Mouse (Mus musculus): ENCODE results near the gene Rps28. TPM values are rescaled to one million over a fixed set of nuclear protein-coding genes. Genes with fewer than 3 reads are reported as not detected.

The Rps28 gene
- polyA plus RNA-seq, 1 experiment from 2014 or later: 653 TPM

GRCm38 (mm10) chr17:33773871-33774572, 50.3 kb downstream of the Rps28 start:
- Histone ChIP-seq H3K4me1 (ENCODE audit: control insufficient read depth, insufficient read depth, low read length) (no peaks in the 10 kb centered on the region), H3K27ac (replicated peaks; ENCODE audit: low read depth, low read length) (no peak overlapping the region), H3K27me3 (ENCODE audit: control insufficient read depth, insufficient read depth, low read length) (no peaks in the 10 kb centered on the region), H3K9me3 (ENCODE audit: control insufficient read depth, low read length) (no peaks in the 10 kb centered on the region), H3K36me3 (ENCODE audit: control insufficient read depth, insufficient read depth, low read length) (no peaks in the 10 kb centered on the region), H3K9ac (replicated peaks; ENCODE audit: low read length) (no peak overlapping the region), H3K4me2 (ENCODE audit: low read length) (no peak overlapping the region), H3K4me3 (replicated peaks; ENCODE audit: low read depth, low read length) (no peak overlapping the region)
- ATAC-seq (ENCODE audit: low FRiP score, low TSS enrichment): no peak
- DNase-seq: no peak
- WGBS: 92% methylated on average over 6 of the region's 6 CpGs

- Histone ChIP-seq H3K9me3 (ENCODE audit: control insufficient read depth, low read length) (no peaks in the 10 kb centered on the region), H3K27me3 (ENCODE audit: control insufficient read depth, insufficient read depth, low read length) (no peaks in the 10 kb centered on the region), H3K27ac (replicated peaks; ENCODE audit: low read depth, low read length) (no peak overlapping the region), H3K4me1 (ENCODE audit: control insufficient read depth, insufficient read depth, low read length) (no peaks in the 10 kb centered on the region), H3K9ac (replicated peaks; ENCODE audit: low read length) (no peak overlapping the region), H3K36me3 (ENCODE audit: control insufficient read depth, insufficient read depth, low read length) (no peaks in the 10 kb centered on the region), H3K4me3 (replicated peaks; ENCODE audit: low read depth, low read length) (no peak overlapping the region), H3K4me2 (ENCODE audit: low read length) (no peak overlapping the region)
- ATAC-seq (ENCODE audit: low FRiP score, low TSS enrichment) (no peak), DNase-seq (no peak)
- 83% methylated on average over 6 of the region's 6 CpGs for WGBS
Observed at GRCm38 (mm10) chr17:33773426-33773825, 50.9 kb downstream of the Rps28 start.

GRCm38 (mm10) chr17:33771617-33772016, 52.7 kb downstream of the Rps28 start:
- Histone ChIP-seq H3K4me1 (ENCODE audit: control insufficient read depth, insufficient read depth, low read length) (no peaks in the 10 kb centered on the region), H3K9ac (replicated peaks; ENCODE audit: low read length) (no peak overlapping the region), H3K27ac (replicated peaks; ENCODE audit: low read depth, low read length) (no peak overlapping the region), H3K27me3 (ENCODE audit: control insufficient read depth, insufficient read depth, low read length) (no peaks in the 10 kb centered on the region), H3K4me3 (replicated peaks; ENCODE audit: low read depth, low read length) (no peak overlapping the region), H3K36me3 (ENCODE audit: control insufficient read depth, insufficient read depth, low read length) (no peaks in the 10 kb centered on the region), H3K9me3 (ENCODE audit: control insufficient read depth, low read length) (no peaks in the 10 kb centered on the region), H3K4me2 (ENCODE audit: low read length) (no peak overlapping the region)
- no peak for DNase-seq
- 89% methylated on average over 4 of the region's 4 CpGs for WGBS
- ATAC-seq (ENCODE audit: low FRiP score, low TSS enrichment): no peak

Other genes starting within 250 kb of the Rps28 start
- 91.4 and 115 TPM in 2 replicates for gene Zfp414, start 195.5 kb downstream of the Rps28 start, polyA plus RNA-seq (2014; fragmentation: Nextera tagmentation; extraction: Ambion mirVana)
- gene Pram1, start 186.5 kb downstream of the Rps28 start, polyA plus RNA-seq (2014; fragmentation: Nextera tagmentation; extraction: Ambion mirVana): 0.73 and 1.4 TPM in 2 replicates
- gene Hnrnpm, start 137.7 kb downstream of the Rps28 start, polyA plus RNA-seq (2014; fragmentation: Nextera tagmentation; extraction: Ambion mirVana): 177 and 214 TPM in 2 replicates
- 45.2 and 62.6 TPM in 2 replicates for gene March2, start 105.9 kb downstream of the Rps28 start, polyA plus RNA-seq (2014; fragmentation: Nextera tagmentation; extraction: Ambion mirVana)
- gene Rab11b, start 64.0 kb downstream of the Rps28 start, polyA plus RNA-seq (2014; fragmentation: Nextera tagmentation; extraction: Ambion mirVana): 417 and 541 TPM in 2 replicates
- 8.0 and 18.4 TPM in 2 replicates for gene Angptl4, start 42.7 kb downstream of the Rps28 start, polyA plus RNA-seq (2014; fragmentation: Nextera tagmentation; extraction: Ambion mirVana)
- gene Kank3, start 14.0 kb downstream of the Rps28 start, polyA plus RNA-seq (2014; fragmentation: Nextera tagmentation; extraction: Ambion mirVana): 39.5 and 45.8 TPM in 2 replicates
- 497 and 604 TPM in 2 replicates for gene Ndufa7, start within 50 bp of the Rps28 start, polyA plus RNA-seq (2014; fragmentation: Nextera tagmentation; extraction: Ambion mirVana)
- gene Cd320, start 18.5 kb upstream of the Rps28 start, polyA plus RNA-seq (2014; fragmentation: Nextera tagmentation; extraction: Ambion mirVana): 55.1 and 59.8 TPM in 2 replicates
- gene Gm7029, start 49.3 kb upstream of the Rps28 start, polyA plus RNA-seq (2014; fragmentation: Nextera tagmentation; extraction: Ambion mirVana): not detected in 2 replicates
- 2.2 and 2.5 TPM in 2 replicates for gene Kifc1, start 66.1 kb upstream of the Rps28 start, polyA plus RNA-seq (2014; fragmentation: Nextera tagmentation; extraction: Ambion mirVana)
- 1.1 TPM in 1 of 2 replicates, not detected in the other for gene Platr17, start 80.6 kb upstream of the Rps28 start, polyA plus RNA-seq (2014; fragmentation: Nextera tagmentation; extraction: Ambion mirVana)
- gene Daxx, start 84.9 kb upstream of the Rps28 start, polyA plus RNA-seq (2014; fragmentation: Nextera tagmentation; extraction: Ambion mirVana): 40.7 and 44.6 TPM in 2 replicates
- 18.3 and 20.6 TPM in 2 replicates for gene Tapbp, start 91.3 kb upstream of the Rps28 start, polyA plus RNA-seq (2014; fragmentation: Nextera tagmentation; extraction: Ambion mirVana)
- gene Zbtb22, start 91.3 kb upstream of the Rps28 start, polyA plus RNA-seq (2014; fragmentation: Nextera tagmentation; extraction: Ambion mirVana): 12.1 and 13.1 TPM in 2 replicates
- gene Rgl2, start 105.0 kb upstream of the Rps28 start, polyA plus RNA-seq (2014; fragmentation: Nextera tagmentation; extraction: Ambion mirVana): 47.2 and 50.3 TPM in 2 replicates
- gene Pfdn6, start 115.8 kb upstream of the Rps28 start, polyA plus RNA-seq (2014; fragmentation: Nextera tagmentation; extraction: Ambion mirVana): 167 and 188 TPM in 2 replicates
- 15.5 and 16.9 TPM in 2 replicates for gene Wdr46, start 116.1 kb upstream of the Rps28 start, polyA plus RNA-seq (2014; fragmentation: Nextera tagmentation; extraction: Ambion mirVana)
- 8.0 and 10.1 TPM in 2 replicates for gene B3galt4, start 126.9 kb upstream of the Rps28 start, polyA plus RNA-seq (2014; fragmentation: Nextera tagmentation; extraction: Ambion mirVana)
- gene Vps52, start 131.2 kb upstream of the Rps28 start, polyA plus RNA-seq (2014; fragmentation: Nextera tagmentation; extraction: Ambion mirVana): 50.6 and 63.2 TPM in 2 replicates
- 872 and 980 TPM in 2 replicates for gene Rps18, start 131.4 kb upstream of the Rps28 start, polyA plus RNA-seq (2014; fragmentation: Nextera tagmentation; extraction: Ambion mirVana)
- gene H2-K1, start 175.8 kb upstream of the Rps28 start, polyA plus RNA-seq (2014; fragmentation: Nextera tagmentation; extraction: Ambion mirVana): 10.5 and 15.5 TPM in 2 replicates
- 9.1 and 18.5 TPM in 2 replicates for gene Ring1, start 200.1 kb upstream of the Rps28 start, polyA plus RNA-seq (2014; fragmentation: Nextera tagmentation; extraction: Ambion mirVana)
- gene H2-Ke6, start 203.5 kb upstream of the Rps28 start, polyA plus RNA-seq (2014; fragmentation: Nextera tagmentation; extraction: Ambion mirVana): 56.1 and 75.0 TPM in 2 replicates
- 95.7 and 97.0 TPM in 2 replicates for gene Slc39a7, start 207.1 kb upstream of the Rps28 start, polyA plus RNA-seq (2014; fragmentation: Nextera tagmentation; extraction: Ambion mirVana)
- 33.3 and 33.4 TPM in 2 replicates for gene Rxrb, start 207.2 kb upstream of the Rps28 start, polyA plus RNA-seq (2014; fragmentation: Nextera tagmentation; extraction: Ambion mirVana)
- 2.4 and 2.9 TPM in 2 replicates for gene Col11a2, start 214.9 kb upstream of the Rps28 start, polyA plus RNA-seq (2014; fragmentation: Nextera tagmentation; extraction: Ambion mirVana)